Mouse (Mus musculus): Measurements from ENCODE around the gene Ankfn1. TPM values are rescaled to one million over a fixed set of nuclear protein-coding genes. Genes with fewer than 3 reads are reported as not detected.
A peak's percentile ranks its signal among the peaks of the same experiment; 100 is the strongest.

The Ankfn1 gene
- polyA plus RNA-seq, 1 experiment from 2014 or later: 1.9 TPM

GRCm38 (mm10) chr11:89733973-89734693 lies 43.3 kb downstream of the Ankfn1 start:
- Histone ChIP-seq H3K4me1 (no peaks in the 10 kb centered on the region), H3K9me3 (replicated peaks) (no peaks in the 10 kb centered on the region), H3K36me3 (no peaks in the 10 kb centered on the region), H3K4me3 (no peak overlapping the region), H3K27me3 (ENCODE audit: low read depth, poor library complexity, severe bottlenecking) (no peaks in the 10 kb centered on the region), H3K27ac (replicated peaks) (no peak overlapping the region)
- WGBS: 92% methylated on average over 10 of the region's 10 CpGs
- DNase-seq (ENCODE audit: low spot score): no peak

- DNase-seq (ENCODE audit: low spot score): no peak
- H3K4me1 ChIP-seq: no peaks in the 10 kb centered on the region
- 85% methylated on average over 7 of the region's 7 CpGs for WGBS
Observed at GRCm38 (mm10) chr11:89733526-89733925, 43.9 kb downstream of the Ankfn1 start.

DNA sequence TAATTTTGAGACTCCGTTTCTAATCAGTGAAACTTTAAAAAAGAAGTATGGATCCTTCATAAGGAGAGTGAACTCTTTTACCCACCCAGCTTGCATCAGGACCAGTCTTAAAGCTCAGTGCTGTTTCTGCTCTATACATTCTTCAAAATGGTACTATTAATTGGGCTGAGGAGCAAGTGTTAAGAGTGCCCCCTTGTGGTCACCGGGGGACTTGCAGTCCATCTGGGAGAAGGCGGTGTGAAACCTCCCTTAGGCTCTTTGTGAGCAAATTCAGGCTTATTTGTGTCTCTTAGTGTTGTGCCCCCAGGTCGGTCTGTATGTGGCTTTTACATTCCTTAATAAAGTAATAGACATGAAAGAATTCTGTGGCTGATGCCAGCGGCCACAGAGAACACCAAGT lies 56.6 kb downstream of the Ankfn1 start:
- no peaks in the 10 kb centered on the region for H3K36me3 ChIP-seq
- H3K9me3 ChIP-seq (replicated peaks): no peaks in the 10 kb centered on the region
- no peak overlapping the region for H3K4me3 ChIP-seq
- 18% methylated on average over 5 of the region's 5 CpGs for WGBS
- peak overlapping the region; percentile 28; the same call in 1 of the 2 replicates for H3K27ac ChIP-seq (replicated peaks)
- H3K4me1 ChIP-seq: no peaks in the 10 kb centered on the region
- H3K27me3 ChIP-seq (ENCODE audit: low read depth, poor library complexity, severe bottlenecking): no peaks in the 10 kb centered on the region
- peak; percentile 79 for DNase-seq (ENCODE audit: low spot score)

More at GRCm38 (mm10) chr11:89733526-89733925, 43.9 kb downstream of the Ankfn1 start:
- no peaks in the 10 kb centered on the region for H3K9me3 ChIP-seq (replicated peaks)
- no peaks in the 10 kb centered on the region for H3K27me3 ChIP-seq (ENCODE audit: low read depth, poor library complexity, severe bottlenecking)
- H3K27ac ChIP-seq (replicated peaks): no peak overlapping the region
- no peaks in the 10 kb centered on the region for H3K36me3 ChIP-seq
- no peak overlapping the region for H3K4me3 ChIP-seq

DNA sequence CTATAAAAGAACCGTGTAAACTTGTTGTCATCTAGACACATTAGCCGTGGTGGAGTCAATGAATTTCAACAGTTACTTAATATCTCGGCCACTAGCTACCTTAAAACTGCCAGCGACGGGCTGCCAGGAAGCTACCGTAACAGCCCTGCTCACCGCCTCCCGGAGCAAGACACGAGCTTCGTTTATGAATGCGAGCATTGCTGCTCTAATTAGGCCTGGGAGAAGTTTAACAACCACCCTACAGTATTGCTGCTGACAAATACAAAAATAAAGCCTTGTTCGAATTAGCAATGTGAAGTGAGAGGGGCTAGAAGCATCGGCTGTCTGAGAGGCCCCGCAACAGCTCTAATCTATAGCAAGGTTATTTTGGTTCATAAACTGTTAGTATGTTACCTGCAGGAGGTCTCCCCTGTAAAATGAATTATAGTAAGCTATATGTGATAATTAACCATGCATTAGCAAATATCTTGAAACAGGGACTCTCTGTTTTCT lies 58.9 kb downstream of the Ankfn1 start:
- Histone ChIP-seq H3K36me3 (no peaks in the 10 kb centered on the region), H3K9me3 (replicated peaks) (no peaks in the 10 kb centered on the region; the same call in 1 of the 2 replicates), H3K4me1 (no peaks in the 10 kb centered on the region), H3K27ac (replicated peaks) (no peak overlapping the region), H3K4me3 (no peak overlapping the region), H3K27me3 (ENCODE audit: low read depth, poor library complexity, severe bottlenecking) (no peaks in the 10 kb centered on the region)
- no peak for DNase-seq (ENCODE audit: low spot score)
- WGBS: 94% methylated on average over 14 of the region's 14 CpGs

DNA sequence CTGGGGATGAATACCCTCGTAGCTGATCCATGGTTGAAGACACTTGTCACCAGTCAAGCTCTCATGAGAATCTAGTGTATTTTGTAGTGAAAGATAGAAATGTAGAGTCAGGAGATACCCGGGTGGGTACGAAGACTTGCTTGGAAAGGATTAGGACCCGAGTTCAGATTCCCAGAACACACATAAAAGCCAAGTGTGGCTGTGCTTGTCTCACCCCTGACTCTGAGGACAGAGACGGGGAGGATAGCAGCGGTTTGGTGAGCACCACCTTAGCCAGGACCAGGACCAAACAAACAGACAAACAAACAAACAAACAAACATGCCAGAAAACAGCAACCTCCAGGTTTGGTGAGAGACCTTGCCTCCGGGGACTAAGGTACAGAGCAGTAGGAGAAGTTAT lies 61.1 kb downstream of the Ankfn1 start:
- DNase-seq (ENCODE audit: low spot score): no peak
- 90% methylated on average over 7 of the region's 7 CpGs for WGBS
- H3K36me3 ChIP-seq: no peaks in the 10 kb centered on the region
- H3K9me3 ChIP-seq (replicated peaks): no peaks in the 10 kb centered on the region; the same call in 1 of the 2 replicates
- H3K27me3 ChIP-seq (ENCODE audit: low read depth, poor library complexity, severe bottlenecking): no peaks in the 10 kb centered on the region
- H3K4me1 ChIP-seq: no peaks in the 10 kb centered on the region
- H3K4me3 ChIP-seq: no peak overlapping the region
- H3K27ac ChIP-seq (replicated peaks): no peak overlapping the region

GRCm38 (mm10) chr11:89708526-89708925 lies 68.9 kb downstream of the Ankfn1 start:
- Histone ChIP-seq H3K36me3 (no peaks in the 10 kb centered on the region), H3K9me3 (replicated peaks) (no peaks in the 10 kb centered on the region), H3K4me3 (no peak overlapping the region), H3K4me1 (no peaks in the 10 kb centered on the region), H3K27me3 (ENCODE audit: low read depth, poor library complexity, severe bottlenecking) (no peaks in the 10 kb centered on the region), H3K27ac (replicated peaks) (no peak overlapping the region)
- WGBS: 94% methylated on average over 7 of the region's 7 CpGs
- no peak for DNase-seq (ENCODE audit: low spot score)

GRCm38 (mm10) chr11:89696431-89697403 lies 80.7 kb downstream of the Ankfn1 start:
- peak overlapping the region; percentile 46 for H3K4me3 ChIP-seq
- H3K9me3 ChIP-seq (replicated peaks): no peaks in the 10 kb centered on the region
- H3K27ac ChIP-seq (replicated peaks): peak overlapping the region; percentile 78
- peak; percentile 82 for DNase-seq (ENCODE audit: low spot score)
- H3K36me3 ChIP-seq: no peaks in the 10 kb centered on the region
- H3K4me1 ChIP-seq: peaks cover 22% of the 10 kb centered on the region
- H3K27me3 ChIP-seq (ENCODE audit: low read depth, poor library complexity, severe bottlenecking): peaks cover 14% of the 10 kb centered on the region; the same call in 1 of the 2 replicates
- WGBS: 28% methylated on average over 18 of the region's 18 CpGs

DNA sequence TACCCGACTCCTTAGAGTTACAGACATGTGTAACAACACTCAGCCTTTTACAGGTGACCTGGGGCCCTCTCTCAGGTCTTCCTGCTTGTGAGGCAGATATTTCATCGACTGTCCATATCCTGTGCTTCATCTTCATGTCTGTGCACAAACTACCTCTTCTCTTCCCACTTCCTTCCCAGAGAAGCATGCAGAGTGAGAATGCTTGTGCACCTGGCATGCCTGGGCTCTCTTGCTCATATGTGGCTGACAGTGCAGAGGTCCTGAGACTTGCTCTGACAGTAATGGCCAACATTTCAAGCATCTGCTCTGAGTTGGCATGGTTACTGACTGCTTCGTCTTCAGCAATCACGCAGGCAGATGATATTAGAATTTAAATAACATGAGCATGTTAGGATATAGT lies 83.8 kb downstream of the Ankfn1 start:
- WGBS: 90% methylated on average over 4 of the region's 4 CpGs
- peaks cover 22% of the 10 kb centered on the region for H3K4me1 ChIP-seq
- no peak overlapping the region for H3K27ac ChIP-seq (replicated peaks)
- H3K9me3 ChIP-seq (replicated peaks): no peaks in the 10 kb centered on the region
- no peak for DNase-seq (ENCODE audit: low spot score)
- no peaks in the 10 kb centered on the region for H3K36me3 ChIP-seq
- H3K4me3 ChIP-seq: no peak overlapping the region
- H3K27me3 ChIP-seq (ENCODE audit: low read depth, poor library complexity, severe bottlenecking): peaks cover 14% of the 10 kb centered on the region; the same call in 1 of the 2 replicates

- peaks cover 25% of the 10 kb centered on the region for H3K4me1 ChIP-seq
- H3K27me3 ChIP-seq (ENCODE audit: low read depth, poor library complexity, severe bottlenecking): no peaks in the 10 kb centered on the region
- H3K9me3 ChIP-seq (replicated peaks): no peaks in the 10 kb centered on the region
- no peak overlapping the region for H3K27ac ChIP-seq (replicated peaks)
- no peak for DNase-seq (ENCODE audit: low spot score)
- H3K36me3 ChIP-seq: no peaks in the 10 kb centered on the region
- no peak overlapping the region for H3K4me3 ChIP-seq
- WGBS: 80% methylated on average over 2 of the region's 2 CpGs
Observed at GRCm38 (mm10) chr11:89676922-89677321, 100.5 kb downstream of the Ankfn1 start.

DNA sequence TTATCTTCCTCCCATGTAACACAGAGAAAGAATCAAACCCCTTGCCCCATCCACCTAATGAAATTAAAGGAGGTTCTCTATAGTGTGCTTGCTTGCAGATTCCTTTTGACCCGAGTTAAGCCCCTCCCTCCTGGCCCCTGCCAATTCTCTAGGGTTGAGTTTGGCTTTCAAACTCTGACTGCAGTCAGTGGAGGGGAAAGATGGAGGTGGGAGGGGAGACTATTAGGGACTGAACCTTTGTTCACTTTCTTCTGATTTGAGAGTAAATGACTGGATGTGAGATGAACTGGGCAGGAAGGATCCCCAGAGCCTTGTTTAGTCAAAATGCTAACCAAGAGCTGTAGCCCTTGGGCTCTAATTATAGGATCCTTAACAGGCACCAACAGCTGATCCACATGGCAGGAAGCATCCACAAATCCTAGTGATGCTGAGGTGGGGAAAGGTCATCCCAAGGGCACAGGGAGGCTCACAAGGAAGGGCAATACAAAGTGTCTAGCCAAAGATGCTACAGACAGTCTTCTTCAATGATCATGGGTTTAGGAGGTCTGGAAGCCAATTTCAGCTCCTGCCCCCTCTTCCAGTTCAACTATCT lies 103.4 kb downstream of the Ankfn1 start:
- Histone ChIP-seq H3K9me3 (replicated peaks) (no peaks in the 10 kb centered on the region), H3K27ac (replicated peaks) (no peak overlapping the region), H3K36me3 (no peaks in the 10 kb centered on the region), H3K4me1 (peaks cover 25% of the 10 kb centered on the region), H3K4me3 (no peak overlapping the region), H3K27me3 (ENCODE audit: low read depth, poor library complexity, severe bottlenecking) (no peaks in the 10 kb centered on the region)
- 9% methylated on average over 1 of the region's 1 CpGs for WGBS
- DNase-seq (ENCODE audit: low spot score): no peak

DNA sequence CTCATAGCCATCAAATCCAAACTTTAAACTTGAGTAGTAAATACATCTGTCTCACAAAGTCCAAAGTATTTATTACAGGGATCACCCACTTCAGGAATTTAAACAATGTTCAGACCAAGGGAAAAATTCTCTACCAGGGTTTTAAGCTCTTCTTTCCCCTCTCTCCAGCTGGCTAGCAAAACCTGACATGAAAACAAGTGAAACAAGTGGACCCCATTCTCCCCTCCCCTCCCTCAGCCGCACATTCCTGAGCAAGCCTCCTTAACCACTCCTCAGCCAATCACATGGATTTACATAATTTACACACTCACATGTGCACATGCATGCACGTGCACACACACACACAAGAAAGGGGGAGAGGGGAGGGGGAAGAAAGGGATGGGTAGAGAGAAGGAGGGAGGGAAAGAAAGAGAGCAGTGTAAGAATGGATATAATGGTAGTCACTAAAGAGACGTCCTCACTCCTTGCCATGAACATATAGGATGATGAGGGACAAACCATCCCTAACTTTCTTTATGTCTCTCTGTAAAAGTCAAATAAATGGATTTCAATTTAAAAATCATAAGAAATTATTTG lies 104.9 kb downstream of the Ankfn1 start:
- H3K27me3 ChIP-seq (ENCODE audit: low read depth, poor library complexity, severe bottlenecking): no peaks in the 10 kb centered on the region
- DNase-seq (ENCODE audit: low spot score): no peak
- H3K36me3 ChIP-seq: no peaks in the 10 kb centered on the region
- no peak overlapping the region for H3K27ac ChIP-seq (replicated peaks)
- H3K4me1 ChIP-seq: peaks cover 25% of the 10 kb centered on the region
- H3K9me3 ChIP-seq (replicated peaks): no peaks in the 10 kb centered on the region
- no peak overlapping the region for H3K4me3 ChIP-seq
- WGBS: 76% methylated on average over 3 of the region's 3 CpGs

DNA sequence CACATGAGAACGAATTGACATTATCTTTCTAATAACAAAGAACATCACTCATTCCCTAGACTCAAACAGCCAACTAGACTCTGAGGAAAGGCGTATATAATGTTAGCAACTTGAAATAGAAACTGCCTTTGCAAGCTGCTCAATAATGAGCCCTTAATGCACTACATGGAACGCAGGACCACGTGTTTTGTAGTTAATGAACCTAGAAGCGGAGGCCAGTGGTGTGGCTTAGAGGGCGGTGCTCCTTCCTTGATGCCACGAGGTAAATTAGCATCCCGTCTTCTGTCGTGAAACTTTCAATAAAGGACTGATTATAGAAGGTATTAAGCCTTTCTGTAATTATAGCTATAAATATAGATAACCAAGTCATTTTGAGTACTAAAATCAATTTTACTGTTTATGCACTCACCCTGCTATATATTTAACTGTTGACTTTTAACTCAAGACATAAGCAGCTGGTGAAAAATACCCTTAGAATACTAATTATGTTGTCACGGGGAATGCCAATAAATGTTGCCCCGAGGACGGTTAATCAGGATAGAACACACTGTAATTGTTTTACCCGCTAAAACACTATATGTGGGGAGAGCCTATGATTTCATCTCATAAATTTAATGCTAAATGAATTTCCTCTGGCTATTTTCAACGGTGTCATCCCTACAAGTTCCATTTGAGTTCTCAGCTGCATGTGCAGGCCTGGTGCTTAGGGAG lies 112.1 kb downstream of the Ankfn1 start:
- DNase-seq (ENCODE audit: low spot score): no peak
- WGBS: 90% methylated on average over 14 of the region's 14 CpGs
- no peaks in the 10 kb centered on the region for H3K36me3 ChIP-seq

More for the DNA sequence above, 112.1 kb downstream of the Ankfn1 start:
- Histone ChIP-seq H3K27me3 (ENCODE audit: low read depth, poor library complexity, severe bottlenecking) (no peaks in the 10 kb centered on the region), H3K27ac (replicated peaks) (no peak overlapping the region), H3K9me3 (replicated peaks) (no peaks in the 10 kb centered on the region), H3K4me3 (no peak overlapping the region), H3K4me1 (no peaks in the 10 kb centered on the region)

Measured in midbrain, embryonic 10.5 days (tissue).